Mouse (Mus musculus) intestine, embryonic 14.5 days (tissue): ENCODE data around the gene Slc7a11. TPM values are rescaled to one million over a fixed set of nuclear protein-coding genes. Genes with fewer than 3 reads are reported as not detected.
A peak's percentile ranks its signal among the peaks of the same experiment; 100 is the strongest.

Experiments used
- ATAC-seq: fragments of 200-750 bp; cut with Nextera tagmentation; replicated peaks from 2 replicates; pipeline ENCODE4 v1.8.0; 2017; ENCODE audit warnings: low read depth, moderate number of reproducible peaks, moderate TSS enrichment, moderate library complexity; ENCODE audit not compliant: low FRiP score, low TSS enrichment
- DNase-seq: peaks from one replicate; pipeline ENCODE4 v3.0.0-alpha.2; 2018; ENCODE audit warnings: low spot score
- H3K27ac ChIP-seq: fragments of 300-500 bp; sonication (generic); 2 replicates; pipeline ENCODE4 v1.5.1; 2014; ENCODE audit warnings: low read depth, mild to moderate bottlenecking, control low read depth
- H3K27me3 ChIP-seq: fragments of 300-500 bp; sonication (generic); replicated peaks from 2 replicates; pipeline ENCODE4 v1.6.1; 2014; ENCODE audit warnings: low read length, control low read depth; ENCODE audit not compliant: control insufficient read depth, insufficient read depth
- H3K36me3 ChIP-seq: fragments of 300-500 bp; sonication (generic); 2 replicates; pipeline ENCODE4 v1.6.1; 2014; ENCODE audit warnings: low read length, control low read depth; ENCODE audit not compliant: control insufficient read depth, insufficient read depth
- H3K4me1 ChIP-seq: fragments of 300-500 bp; sonication (generic); replicated peaks from 2 replicates; pipeline ENCODE4 v1.6.1; 2014; ENCODE audit warnings: low read length, control low read depth, mixed read lengths; ENCODE audit not compliant: control insufficient read depth, insufficient read depth
- H3K4me2 ChIP-seq: fragments of 300-500 bp; sonication (generic); 2 replicates; pipeline ENCODE4 v1.6.1; 2014; ENCODE audit warnings: low read length
- H3K4me3 ChIP-seq: fragments of 300-500 bp; sonication (generic); 2 replicates; pipeline ENCODE4 v1.5.1; 2014; ENCODE audit warnings: low read depth, low read length, control low read depth, mixed read lengths
- H3K9ac ChIP-seq: fragments of 300-500 bp; sonication (generic); 2 replicates; pipeline ENCODE4 v1.6.1; 2014; ENCODE audit warnings: mild to moderate bottlenecking, low read length
- H3K9me3 ChIP-seq: fragments of 300-500 bp; sonication (generic); 2 replicates; pipeline ENCODE4 v1.6.1; 2016; ENCODE audit warnings: low read length, control low read depth; ENCODE audit not compliant: control insufficient read depth
- WGBS: fragments of 180-500 bp; shearing (Covaris S2); extraction: QIAGEN DNeasy Blood & Tissue Kit; methylation state at CpG from one replicate; pipeline ENCODE4 v1.1.7; 2014; 5-methylcytosine and 5-hydroxymethylcytosine counted together
- polyA plus RNA-seq: library from polyadenylated mRNA; unstranded; fragments of >200 nt; fragmentation: Nextera tagmentation; extraction: Ambion mirVana; gene quantifications from 2 replicates; pipeline ENCODE4 v1.2.1, GENCODE M21; 2014

Gene Slc7a11
- polyA plus RNA-seq, 1 experiment from 2014 or later = 0.24 TPM

GRCm38 (mm10) chr3:50307339-50308327, 135.8 kb downstream of the Slc7a11 start:
- WGBS = 74% methylated on average over 14 of the region's 14 CpGs
- no peak overlapping the region for H3K27ac ChIP-seq
- no peaks in the 10 kb centered on the region for H3K4me1 ChIP-seq
- 0 out of 2 replicates have a peak, but pooled peaks cover 2% of the 10 kb centered on the region for H3K27me3 ChIP-seq
- DNase-seq = no peak
- H3K9ac ChIP-seq = no peak overlapping the region
- no peak for ATAC-seq
- no peaks in the 10 kb centered on the region for H3K9me3 ChIP-seq
- H3K4me2 ChIP-seq = no peak overlapping the region
- no peak overlapping the region for H3K4me3 ChIP-seq
- no peaks in the 10 kb centered on the region for H3K36me3 ChIP-seq

GRCm38 (mm10) chr3:50306334-50306733, 137.1 kb downstream of the Slc7a11 start:
- 0 out of 2 replicates have a peak, but pooled peaks cover 2% of the 10 kb centered on the region for H3K27me3 ChIP-seq
- no peaks in the 10 kb centered on the region for H3K4me1 ChIP-seq
- no peak overlapping the region for H3K27ac ChIP-seq
- no peak overlapping the region for H3K4me2 ChIP-seq
- no peak overlapping the region for H3K4me3 ChIP-seq
- no peak for ATAC-seq
- 92% methylated on average over 8 of the region's 8 CpGs for WGBS
- no peak for DNase-seq
- no peaks in the 10 kb centered on the region for H3K9me3 ChIP-seq
- H3K9ac ChIP-seq = no peak overlapping the region
- no peaks in the 10 kb centered on the region for H3K36me3 ChIP-seq

GRCm38 (mm10) chr3:50304137-50304536, 139.3 kb downstream of the Slc7a11 start:
- no peaks in the 10 kb centered on the region for H3K36me3 ChIP-seq
- H3K4me1 ChIP-seq = no peaks in the 10 kb centered on the region
- H3K9ac ChIP-seq = no peak overlapping the region
- 64% methylated on average over 4 of the region's 4 CpGs for WGBS
- no peak overlapping the region for H3K27ac ChIP-seq
- no peak for DNase-seq
- H3K27me3 ChIP-seq = no peaks in the 10 kb centered on the region
- no peaks in the 10 kb centered on the region for H3K9me3 ChIP-seq
- no peak for ATAC-seq
- H3K4me3 ChIP-seq = no peak overlapping the region
- H3K4me2 ChIP-seq = no peak overlapping the region

GRCm38 (mm10) chr3:50302648-50303047, 140.8 kb downstream of the Slc7a11 start:
- no peaks in the 10 kb centered on the region for H3K36me3 ChIP-seq
- DNase-seq = no peak
- no peak for ATAC-seq
- no peaks in the 10 kb centered on the region for H3K9me3 ChIP-seq
- no peak overlapping the region for H3K27ac ChIP-seq
- WGBS = 48% methylated on average over 6 of the region's 6 CpGs
- no peaks in the 10 kb centered on the region for H3K4me1 ChIP-seq
- H3K9ac ChIP-seq = no peak overlapping the region
- no peak overlapping the region for H3K4me3 ChIP-seq
- H3K27me3 ChIP-seq = no peaks in the 10 kb centered on the region
- no peak overlapping the region for H3K4me2 ChIP-seq

- 8% methylated on average over 4 of the region's 4 CpGs for WGBS
- no peak overlapping the region for H3K4me3 ChIP-seq
- ATAC-seq = no peak; the same call in 1 of the 2 replicates
These were observed 142.5 kb downstream of the Slc7a11 start for GRCm38 (mm10) chr3:50300952-50301303.

GRCm38 (mm10) chr3:50300002-50300951, 143.1 kb downstream of the Slc7a11 start:
- H3K9me3 ChIP-seq = no peaks in the 10 kb centered on the region
- no peaks in the 10 kb centered on the region for H3K4me1 ChIP-seq
- no peak overlapping the region for H3K27ac ChIP-seq
- H3K4me3 ChIP-seq = no peak overlapping the region
- H3K36me3 ChIP-seq = no peaks in the 10 kb centered on the region
- no peak for ATAC-seq
- H3K9ac ChIP-seq = no peak overlapping the region
- no peaks in the 10 kb centered on the region for H3K27me3 ChIP-seq
- H3K4me2 ChIP-seq = no peak overlapping the region
- WGBS = 76% methylated on average over 17 of the region's 17 CpGs
- no peak for DNase-seq

More at GRCm38 (mm10) chr3:50300952-50301303, 142.5 kb downstream of the Slc7a11 start:
- Histone ChIP-seq H3K36me3 (no peaks in the 10 kb centered on the region), H3K9ac (no peak overlapping the region), H3K9me3 (no peaks in the 10 kb centered on the region), H3K4me1 (no peaks in the 10 kb centered on the region), H3K27me3 (no peaks in the 10 kb centered on the region), H3K4me2 (no peak overlapping the region), H3K27ac (no peak overlapping the region)
- DNase-seq = peak; percentile 71

GRCm38 (mm10) chr3:50298366-50298991, 144.9 kb downstream of the Slc7a11 start:
- 82% methylated on average over 7 of the region's 7 CpGs for WGBS
- no peaks in the 10 kb centered on the region for H3K9me3 ChIP-seq
- H3K27ac ChIP-seq = no peak overlapping the region

GRCm38 (mm10) chr3:50296956-50297355, 146.5 kb downstream of the Slc7a11 start:
- H3K4me3 ChIP-seq = no peak overlapping the region
- DNase-seq = no peak
- 46% methylated on average over 10 of the region's 10 CpGs for WGBS
- ATAC-seq = no peak
- H3K4me1 ChIP-seq = no peaks in the 10 kb centered on the region
- no peaks in the 10 kb centered on the region for H3K27me3 ChIP-seq
- no peak overlapping the region for H3K27ac ChIP-seq
- no peaks in the 10 kb centered on the region for H3K9me3 ChIP-seq
- no peaks in the 10 kb centered on the region for H3K36me3 ChIP-seq
- no peak overlapping the region for H3K9ac ChIP-seq
- no peak overlapping the region for H3K4me2 ChIP-seq

More at GRCm38 (mm10) chr3:50298366-50298991, 144.9 kb downstream of the Slc7a11 start:
- Histone ChIP-seq H3K4me3 (no peak overlapping the region), H3K27me3 (no peaks in the 10 kb centered on the region), H3K4me1 (no peaks in the 10 kb centered on the region), H3K36me3 (no peaks in the 10 kb centered on the region), H3K4me2 (no peak overlapping the region), H3K9ac (no peak overlapping the region)
- no peak for DNase-seq
- no peak for ATAC-seq
